Mouse (Mus musculus) kidney, postnatal 0 days (tissue): ENCODE measurements around the gene Rhbdd3. TPM values are rescaled to one million over a fixed set of nuclear protein-coding genes. Genes with fewer than 3 reads are reported as not detected.

Experiments used
- ATAC-seq: fragments of 200-750 bp; cut with Nextera tagmentation; replicated peaks from 2 replicates; pipeline ENCODE4 v1.8.0; 2017; ENCODE audit warnings: low read depth, moderate number of reproducible peaks, moderate TSS enrichment, moderate library complexity; ENCODE audit not compliant: low FRiP score
- DNase-seq: peaks from one replicate; pipeline ENCODE4 v3.0.0-alpha.2; 2016; ENCODE audit warnings: low spot score
- H3K27ac ChIP-seq: fragments of 300-500 bp; sonication (generic); 2 replicates; pipeline ENCODE4 v1.5.1; 2014; ENCODE audit warnings: mild to moderate bottlenecking
- H3K27me3 ChIP-seq: fragments of 300-500 bp; sonication (generic); 2 replicates; pipeline ENCODE4 v1.6.1; 2014; ENCODE audit warnings: low read length, mixed read lengths; ENCODE audit not compliant: insufficient read depth
- H3K36me3 ChIP-seq: fragments of 300-500 bp; sonication (generic); 2 replicates; pipeline ENCODE4 v1.6.1; 2014; ENCODE audit warnings: low read length, mixed read lengths; ENCODE audit not compliant: insufficient read depth
- H3K4me1 ChIP-seq: fragments of 300-500 bp; sonication (generic); replicated peaks from 2 replicates; pipeline ENCODE4 v1.6.1; 2014; ENCODE audit warnings: antibody characterized with exemption, low read length, mixed read lengths; ENCODE audit not compliant: insufficient read depth
- H3K4me2 ChIP-seq: fragments of 300-500 bp; sonication (generic); 2 replicates; pipeline ENCODE4 v1.6.1; 2014; ENCODE audit warnings: mild to moderate bottlenecking, low read length, moderate library complexity, mixed read lengths
- H3K4me3 ChIP-seq: fragments of 300-500 bp; sonication (generic); replicated peaks from 2 replicates; pipeline ENCODE4 v1.5.1; 2014; ENCODE audit warnings: low read depth, low read length
- H3K9ac ChIP-seq: fragments of 300-500 bp; sonication (generic); 2 replicates; pipeline ENCODE4 v1.6.1; 2014; ENCODE audit warnings: low read depth, low read length
- H3K9me3 ChIP-seq: fragments of 300-500 bp; sonication (generic); replicated peaks from 2 replicates; pipeline ENCODE4 v1.6.1; 2016; ENCODE audit warnings: low read length, inconsistent platforms, mixed read lengths
- CTCF ChIP-seq: IDR thresholded peaks from 2 replicates; pipeline ENCODE4 v1.5.1; 2016; ENCODE audit warnings: antibody characterized with exemption, low read depth, mild to moderate bottlenecking, moderate library complexity
- WGBS: fragments of 180-500 bp; shearing (Covaris S2); extraction: QIAGEN DNeasy Blood & Tissue Kit; methylation state at CpG from one replicate; pipeline ENCODE4 v1.1.7; 2014; 5-methylcytosine and 5-hydroxymethylcytosine counted together
- polyA plus RNA-seq: library from polyadenylated mRNA; unstranded; fragments of >200 nt; fragmentation: Nextera tagmentation; extraction: Ambion mirVana; gene quantifications from 2 replicates; pipeline ENCODE4 v1.2.1, GENCODE M21; 2015

Rhbdd3 gene
- polyA plus RNA-seq, 1 experiment from 2014 or later, result 26.8 TPM

DNA sequence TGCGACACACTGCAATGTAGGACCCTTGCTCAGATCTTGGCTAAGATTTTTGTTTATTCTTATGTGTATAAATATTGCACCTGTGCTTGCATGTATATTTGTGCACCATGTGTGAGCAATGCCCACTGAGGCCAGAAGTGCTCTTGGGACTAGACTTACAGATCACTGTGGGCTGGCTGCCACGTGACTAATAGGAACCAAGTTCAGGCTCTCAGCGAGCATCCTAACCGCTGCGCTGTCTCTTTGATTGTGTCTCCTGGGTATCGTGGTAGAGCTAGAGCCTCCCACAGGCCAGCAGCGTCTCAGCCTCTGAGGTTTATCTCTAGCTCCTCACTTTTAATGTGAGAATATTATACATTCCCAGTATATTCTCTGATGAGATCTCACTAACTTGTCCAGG is 14.9 kb downstream of the Rhbdd3 start:
- Histone ChIP-seq H3K4me3 (no peak overlapping the region), H3K9me3 (no peaks in the 10 kb centered on the region), H3K27ac (no peak overlapping the region), H3K4me2 (no peak overlapping the region), H3K36me3 (peaks cover 3% of the 10 kb centered on the region; the same call in 1 of the 2 replicates), H3K27me3 (no peaks in the 10 kb centered on the region), H3K9ac (no peak overlapping the region), H3K4me1 (no peaks in the 10 kb centered on the region)
- ATAC-seq (no peak), DNase-seq (no peak)
- WGBS, result 86% methylated on average over 7 of the region's 7 CpGs
- no peak for TF ChIP-seq CTCF

DNA sequence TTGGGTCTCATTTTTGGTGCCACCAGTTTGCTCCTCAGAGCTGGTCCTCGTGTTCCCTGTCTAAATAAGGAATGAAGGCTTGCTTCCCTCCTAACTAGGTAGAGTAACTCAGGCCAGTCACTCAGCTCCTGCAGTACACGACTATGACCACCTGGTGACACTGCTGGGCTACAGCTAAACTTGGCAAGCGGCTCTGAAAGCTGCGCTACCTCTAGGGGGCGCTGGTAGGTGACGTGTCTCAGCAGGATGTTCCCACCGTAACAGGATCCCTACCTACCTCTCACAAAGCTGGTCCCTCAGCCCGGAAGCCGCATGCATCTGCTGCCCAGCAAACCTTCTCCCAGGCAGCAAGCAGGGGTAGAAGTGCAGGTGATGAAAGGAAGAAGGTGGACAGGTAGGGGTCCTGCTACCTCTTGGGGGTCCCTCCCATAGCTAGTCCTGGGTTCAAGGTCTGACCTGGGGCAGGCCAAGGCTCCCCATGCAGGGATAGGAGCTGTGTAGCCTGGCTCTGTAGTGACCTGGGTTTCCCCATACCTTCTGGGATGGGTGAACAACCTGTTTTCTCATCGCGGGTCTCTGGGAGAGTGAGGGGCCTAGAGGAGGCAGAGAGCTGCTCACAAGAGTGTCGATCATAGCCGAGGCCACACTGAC is 16.3 kb downstream of the Rhbdd3 start:
- Histone ChIP-seq H3K9ac (no peak overlapping the region), H3K4me1 (no peaks in the 10 kb centered on the region), H3K4me2 (no peak overlapping the region), H3K9me3 (no peaks in the 10 kb centered on the region), H3K36me3 (0 out of 2 replicates have a peak, but pooled peaks cover 4% of the 10 kb centered on the region), H3K27me3 (no peaks in the 10 kb centered on the region), H3K4me3 (no peak overlapping the region), H3K27ac (no peak overlapping the region)
- DNase-seq (peak; percentile 93), ATAC-seq (peak; percentile 67)
- WGBS, result 26% methylated on average over 13 of the region's 13 CpGs
- peak; percentile 100 for TF ChIP-seq CTCF

GRCm38 (mm10) chr11:5125713-5126112 is 27.0 kb downstream of the Rhbdd3 start:
- 0 out of 2 replicates have a peak, but pooled peaks cover 9% of the 10 kb centered on the region for H3K36me3 ChIP-seq
- H3K4me1 ChIP-seq, result peaks cover 18% of the 10 kb centered on the region
- no peaks in the 10 kb centered on the region for H3K27me3 ChIP-seq
- TF ChIP-seq CTCF, result no peak
- ATAC-seq (no peak), DNase-seq (no peak)
- H3K4me2 ChIP-seq, result no peak overlapping the region
- H3K27ac ChIP-seq, result no peak overlapping the region
- H3K9ac ChIP-seq, result no peak overlapping the region
- no peak overlapping the region for H3K4me3 ChIP-seq
- no peaks in the 10 kb centered on the region for H3K9me3 ChIP-seq
- WGBS, result 85% methylated on average over 4 of the region's 4 CpGs

DNA sequence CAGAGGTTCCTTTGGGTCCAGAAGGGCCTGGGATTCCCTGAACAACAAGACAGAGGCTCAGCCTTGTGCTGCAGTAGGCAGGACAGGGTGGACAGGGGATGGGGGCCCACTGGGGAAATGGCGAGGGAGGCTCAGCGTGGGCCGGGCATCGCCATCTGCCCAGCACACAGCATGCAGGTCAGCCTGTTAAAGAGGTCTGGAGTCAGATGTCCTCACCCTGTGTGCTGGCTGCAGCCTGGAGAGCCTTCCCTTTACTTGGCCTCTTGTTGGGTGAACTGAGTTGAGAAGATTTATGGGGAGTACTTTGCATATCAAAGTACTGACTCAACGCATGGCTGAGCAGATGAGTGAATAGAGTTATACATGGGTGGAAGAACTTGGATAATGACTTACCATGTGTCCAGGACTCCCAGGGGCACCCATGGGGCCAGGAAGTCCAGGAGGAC is 30.3 kb downstream of the Rhbdd3 start:
- Histone ChIP-seq H3K4me1 (peaks cover 18% of the 10 kb centered on the region), H3K4me2 (no peak overlapping the region), H3K4me3 (no peak overlapping the region), H3K9ac (no peak overlapping the region), H3K27me3 (no peaks in the 10 kb centered on the region), H3K36me3 (peaks cover 11% of the 10 kb centered on the region; the same call in 1 of the 2 replicates), H3K9me3 (no peaks in the 10 kb centered on the region), H3K27ac (peak overlapping the region; percentile 47; the same call in 1 of the 2 replicates)
- 19% methylated on average over 5 of the region's 5 CpGs for WGBS
- DNase-seq, result peak; percentile 75
- ATAC-seq, result peak; percentile 68; the same call in 1 of the 2 replicates
- no peak for TF ChIP-seq CTCF

- no peak for TF ChIP-seq CTCF
- WGBS, result 53% methylated on average over 4 of the region's 4 CpGs
- Histone ChIP-seq H3K4me2 (no peak overlapping the region), H3K27me3 (no peaks in the 10 kb centered on the region), H3K4me1 (peaks cover 18% of the 10 kb centered on the region), H3K4me3 (no peak overlapping the region), H3K36me3 (peaks cover 11% of the 10 kb centered on the region; the same call in 1 of the 2 replicates), H3K9ac (no peak overlapping the region), H3K9me3 (no peaks in the 10 kb centered on the region), H3K27ac (peak overlapping the region; percentile 47; the same call in 1 of the 2 replicates)
- ATAC-seq (peak; percentile 46; the same call in 1 of the 2 replicates), DNase-seq (no peak)
Observed at GRCm38 (mm10) chr11:5130111-5130665, 31.5 kb downstream of the Rhbdd3 start.

DNA sequence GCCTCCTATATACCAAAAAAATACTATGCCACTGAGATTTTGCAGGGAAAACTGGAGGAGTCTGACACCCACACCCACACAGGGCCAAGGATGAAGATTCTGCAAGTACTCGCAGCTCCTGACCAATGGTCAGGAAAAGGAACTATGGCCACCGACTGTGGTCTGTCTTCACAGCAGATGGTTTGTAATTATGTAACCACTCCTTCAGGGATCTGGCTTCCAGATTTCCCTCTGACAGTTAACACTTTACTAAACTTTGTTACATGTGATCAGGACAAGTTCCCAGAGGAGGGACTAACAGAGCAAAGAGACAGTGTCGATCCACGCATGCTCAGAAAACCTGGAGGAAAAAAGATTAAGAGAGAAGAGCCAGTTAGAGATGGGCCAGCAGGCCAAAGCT is 34.0 kb downstream of the Rhbdd3 start:
- 51% methylated on average over 4 of the region's 4 CpGs for WGBS
- no peak for DNase-seq
- no peak overlapping the region for H3K4me2 ChIP-seq
- no peaks in the 10 kb centered on the region for H3K27me3 ChIP-seq
- H3K4me1 ChIP-seq, result peaks cover 18% of the 10 kb centered on the region
- TF ChIP-seq CTCF, result no peak
- H3K27ac ChIP-seq, result no peak overlapping the region
- ATAC-seq, result no peak
- H3K9me3 ChIP-seq, result no peaks in the 10 kb centered on the region
- H3K36me3 ChIP-seq, result peaks cover 11% of the 10 kb centered on the region; the same call in 1 of the 2 replicates
- H3K9ac ChIP-seq, result no peak overlapping the region
- no peak overlapping the region for H3K4me3 ChIP-seq
